Mouse (Mus musculus) cerebellum, adult (tissue): Measurements from ENCODE around the gene Hs6st3.

ENCODE experiments used
- ATAC-seq: cut with Nextera tagmentation; 2 replicates; pipeline ENCODE4 v1.9.2; 2017; ENCODE audit warnings: mild to moderate bottlenecking, moderate library complexity, mixed read lengths; ENCODE audit not compliant: insufficient number of reproducible peaks, low FRiP score, low TSS enrichment

Hs6st3 gene

GRCm38 (mm10) chr14:119604327-119604726 is 466.2 kb downstream of the Hs6st3 start:
- no peak for ATAC-seq

- ATAC-seq, result no peak
Observed at GRCm38 (mm10) chr14:119612793-119613192, 474.7 kb downstream of the Hs6st3 start.

GRCm38 (mm10) chr14:119629127-119629526 is 491.0 kb downstream of the Hs6st3 start:
- ATAC-seq, result no peak

GRCm38 (mm10) chr14:119633090-119633489 is 494.9 kb downstream of the Hs6st3 start:
- ATAC-seq, result no peak

GRCm38 (mm10) chr14:119633626-119634025 is 495.5 kb downstream of the Hs6st3 start:
- ATAC-seq, result no peak

- no peak for ATAC-seq
Observed at GRCm38 (mm10) chr14:119642874-119643273, 504.7 kb downstream of the Hs6st3 start.

GRCm38 (mm10) chr14:119643840-119644239 is 505.7 kb downstream of the Hs6st3 start:
- no peak for ATAC-seq

- no peak for ATAC-seq
Observed at GRCm38 (mm10) chr14:119656936-119657335, 518.8 kb downstream of the Hs6st3 start.

GRCm38 (mm10) chr14:119665741-119666141 is 527.6 kb downstream of the Hs6st3 start:
- peak; percentile 69 for ATAC-seq

GRCm38 (mm10) chr14:119667421-119667820 is 529.3 kb downstream of the Hs6st3 start:
- no peak for ATAC-seq

GRCm38 (mm10) chr14:119670836-119671587 is 532.9 kb downstream of the Hs6st3 start:
- ATAC-seq, result no peak

- ATAC-seq, result no peak
Observed at GRCm38 (mm10) chr14:119678574-119678973, 540.4 kb downstream of the Hs6st3 start.

- no peak for ATAC-seq
Observed at GRCm38 (mm10) chr14:119680052-119680451, 541.9 kb downstream of the Hs6st3 start.

GRCm38 (mm10) chr14:119687885-119688284 is 549.7 kb downstream of the Hs6st3 start:
- ATAC-seq, result 0 out of 2 replicates have a peak, but pooled peaks have one; percentile 20

- no peak for ATAC-seq
Observed at GRCm38 (mm10) chr14:119699982-119700381, 561.8 kb downstream of the Hs6st3 start.

GRCm38 (mm10) chr14:119714712-119715111 is 576.6 kb downstream of the Hs6st3 start:
- no peak for ATAC-seq

- ATAC-seq, result no peak
Observed at GRCm38 (mm10) chr14:119717323-119717722, 579.2 kb downstream of the Hs6st3 start.

GRCm38 (mm10) chr14:119725102-119725501 is 587.0 kb downstream of the Hs6st3 start:
- no peak for ATAC-seq

- ATAC-seq, result no peak
Observed at GRCm38 (mm10) chr14:119731436-119732080, 593.4 kb downstream of the Hs6st3 start.

GRCm38 (mm10) chr14:119732219-119732618 is 594.1 kb downstream of the Hs6st3 start:
- ATAC-seq, result no peak

- ATAC-seq, result no peak
Observed at GRCm38 (mm10) chr14:119737408-119737961, 599.3 kb downstream of the Hs6st3 start.
